Mouse (Mus musculus) heart, adult 2 months (tissue): Measurements from ENCODE around the gene Tcf7l2. TPM values are rescaled to one million over a fixed set of nuclear protein-coding genes. Genes with fewer than 3 reads are reported as not detected.

Source experiments
- DNase-seq, 2 experiments: peaks; one replicate each; pipeline ENCODE4 v3.0.0; 2021
- H3K27ac ChIP-seq: fragments of 200-600 bp; 2 replicates; pipeline ENCODE4 v1.8.1; 2022
- H3K27me3 ChIP-seq: fragments of 200-500 bp; 2 replicates; pipeline ENCODE4 v1.6.1; 2012; ENCODE audit warnings: mild to moderate bottlenecking, low read length, inconsistent platforms, mixed read lengths; ENCODE audit not compliant: control insufficient read depth, insufficient read depth
- H3K36me3 ChIP-seq: fragments of 200-500 bp; 2 replicates; pipeline ENCODE4 v1.6.1; 2012; ENCODE audit warnings: low read length, inconsistent platforms; ENCODE audit not compliant: control insufficient read depth, insufficient read depth
- H3K4me1 ChIP-seq: fragments of 200-500 bp; 2 replicates; pipeline ENCODE4 v1.6.1; 2011; ENCODE audit warnings: low read length; ENCODE audit not compliant: control insufficient read depth, insufficient read depth
- H3K4me3 ChIP-seq: fragments of 200-600 bp; 2 replicates; pipeline ENCODE4 v1.8.1; 2022
- H3K79me2 ChIP-seq: fragments of 200-500 bp; replicated peaks from 2 replicates; pipeline ENCODE4 v1.6.1; 2012; ENCODE audit warnings: mild to moderate bottlenecking, inconsistent platforms, low read length, moderate library complexity, mixed read lengths; ENCODE audit not compliant: control insufficient read depth, insufficient read depth
- H3K9ac ChIP-seq: fragments of 200-500 bp; 2 replicates; pipeline ENCODE4 v1.6.1; 2012; ENCODE audit warnings: low read depth, mild to moderate bottlenecking, control low read depth, inconsistent platforms, low read length, mixed read lengths
- CTCF ChIP-seq: fragments of 200-600 bp; IDR thresholded peaks from 2 replicates; pipeline ENCODE4 v1.8.1; 2022; ENCODE audit warnings: antibody characterized with exemption, mild to moderate bottlenecking, moderate library complexity
- EP300 ChIP-seq: fragments of 200-500 bp; IDR thresholded peaks from 2 replicates; pipeline ENCODE4 v1.6.1; 2011; ENCODE audit warnings: low read depth, low read length, control low read depth; ENCODE audit not compliant: insufficient read depth
- POLR2A ChIP-seq: fragments of 200-500 bp; IDR thresholded peaks from 2 replicates; pipeline ENCODE4 v1.6.1; 2011; ENCODE audit warnings: mild to moderate bottlenecking, low read depth, low read length, control low read depth; ENCODE audit not compliant: insufficient read depth
- WGBS: fragments of 180-500 bp; shearing (Covaris S2); methylation state at CpG from one replicate; pipeline ENCODE4 v1.1.7; 2018; 5-methylcytosine and 5-hydroxymethylcytosine counted together
- intact Hi-C: fragments of 180-260 bp; cut with DNase I; formaldehyde crosslinking; loops from one replicate; pipeline ENCODE4 v1.15.1; 2025
- polyA plus RNA-seq: library from polyadenylated mRNA; depleted of rRNA; stranded (reverse); fragments of >200 nt; gene quantifications from 2 replicates; pipeline ENCODE4 v1.2.3, GENCODE M21; 2012
- total RNA-seq, 2 experiments: library from RNA; stranded (reverse); gene quantifications; 2 replicates each; pipeline ENCODE4 v1.2.3; 2021

Tcf7l2 gene
- total and polyA plus RNA-seq, 3 experiments, result 11.1 to 14.4 (median 13.9) TPM

GRCm38 (mm10) chr19:55837924-55838323 is 96.3 kb downstream of the Tcf7l2 start:
- Histone ChIP-seq H3K27me3 (no peaks in the 10 kb centered on the region), H3K27ac (peak overlapping the region; percentile 73), H3K79me2 (no peaks in the 10 kb centered on the region; the same call in none of the 2 replicates), H3K36me3 (peaks cover 10% of the 10 kb centered on the region; the same call in 1 of the 2 replicates), H3K9ac (no peak overlapping the region), H3K4me3 (no peak overlapping the region), H3K4me1 (peaks cover 12% of the 10 kb centered on the region)
- TF ChIP-seq POLR2A (0 out of 2 replicates have a peak, but pooled peaks have one; percentile 19), CTCF (no peak)
- peak; percentile 44 to 57 for DNase-seq
- intact Hi-C loops, result loop anchor here (5.0 kb wide), 2 partner anchors 34 to 46 kb away; no protein-coding TSS in a partner anchor
- 43% methylated on average over 9 of the region's 9 CpGs for WGBS

- WGBS, result 36% methylated on average over 5 of the region's 5 CpGs
- peaks cover 12% of the 10 kb centered on the region for H3K4me1 ChIP-seq
- H3K27me3 ChIP-seq, result no peaks in the 10 kb centered on the region
- DNase-seq, result no peak
- intact Hi-C loops, result loop anchor here (5.0 kb wide), 2 partner anchors 34 to 46 kb away; no protein-coding TSS in a partner anchor
- H3K79me2 ChIP-seq, result no peaks in the 10 kb centered on the region; the same call in none of the 2 replicates
- H3K27ac ChIP-seq, result peak overlapping the region; percentile 73
- H3K36me3 ChIP-seq, result peaks cover 10% of the 10 kb centered on the region; the same call in 1 of the 2 replicates
- H3K9ac ChIP-seq, result no peak overlapping the region
- TF ChIP-seq POLR2A (no peak), EP300 (no peak), CTCF (no peak)
- 0 out of 2 replicates have a peak overlapping the region, but pooled peaks have one; percentile 13 for H3K4me3 ChIP-seq
Observed at GRCm38 (mm10) chr19:55838389-55839035, 96.9 kb downstream of the Tcf7l2 start.

- Histone ChIP-seq H3K79me2 (no peaks in the 10 kb centered on the region; the same call in none of the 2 replicates), H3K27me3 (no peaks in the 10 kb centered on the region), H3K27ac (peak overlapping the region; percentile 73), H3K4me1 (peaks cover 12% of the 10 kb centered on the region), H3K36me3 (peaks cover 10% of the 10 kb centered on the region; the same call in 1 of the 2 replicates), H3K4me3 (peak overlapping the region; percentile 20; the same call in 1 of the 2 replicates), H3K9ac (peak overlapping the region; percentile 25; the same call in 1 of the 2 replicates)
- DNase-seq, result peak; percentile 33 to 40
- intact Hi-C loops, result loop anchor here (5.0 kb wide), 2 partner anchors 33 to 47 kb away; no protein-coding TSS in a partner anchor
- TF ChIP-seq POLR2A (no peak), EP300 (no peak), CTCF (no peak)
- WGBS, result 33% methylated on average over 10 of the region's 10 CpGs
Observed at GRCm38 (mm10) chr19:55839036-55839555, 97.5 kb downstream of the Tcf7l2 start.

- peaks cover 12% of the 10 kb centered on the region for H3K4me1 ChIP-seq
- TF ChIP-seq CTCF, result no peak
- TF ChIP-seq EP300, result no peak
- no peak for TF ChIP-seq POLR2A
Observed at GRCm38 (mm10) chr19:55840499-55841121, 99.0 kb downstream of the Tcf7l2 start.

GRCm38 (mm10) chr19:55842046-55842445 is 100.4 kb downstream of the Tcf7l2 start:
- Histone ChIP-seq H3K4me1 (peaks cover 12% of the 10 kb centered on the region), H3K36me3 (peaks cover 10% of the 10 kb centered on the region; the same call in 1 of the 2 replicates), H3K27me3 (no peaks in the 10 kb centered on the region), H3K79me2 (no peaks in the 10 kb centered on the region; the same call in 1 of the 2 replicates), H3K9ac (no peak overlapping the region), H3K4me3 (no peak overlapping the region), H3K27ac (no peak overlapping the region)
- TF ChIP-seq EP300, result no peak
- intact Hi-C loops, result no loop called here
- WGBS, result 30% methylated on average over 7 of the region's 7 CpGs
- DNase-seq, result no peak

More at GRCm38 (mm10) chr19:55840499-55841121, 99.0 kb downstream of the Tcf7l2 start:
- no peak for DNase-seq
- H3K36me3 ChIP-seq, result peaks cover 10% of the 10 kb centered on the region; the same call in 1 of the 2 replicates
- no peak overlapping the region for H3K9ac ChIP-seq
- no peak overlapping the region for H3K27ac ChIP-seq
- WGBS, result 67% methylated on average over 10 of the region's 10 CpGs
- no peaks in the 10 kb centered on the region; the same call in none of the 2 replicates for H3K79me2 ChIP-seq
- H3K27me3 ChIP-seq, result no peaks in the 10 kb centered on the region
- intact Hi-C loops, result no loop called here
- H3K4me3 ChIP-seq, result no peak overlapping the region
